Mouse (Mus musculus) neural tube, embryonic 11.5 days (tissue): ENCODE measurements around the gene Nudt3. TPM values are rescaled to one million over a fixed set of nuclear protein-coding genes. Genes with fewer than 3 reads are reported as not detected.

Experiments used
- ATAC-seq: fragments of 200-750 bp; cut with Nextera tagmentation; 2 replicates; pipeline ENCODE4 v1.8.0; 2017; ENCODE audit warnings: moderate number of reproducible peaks, mild to moderate bottlenecking, moderate TSS enrichment, moderate library complexity; ENCODE audit not compliant: insufficient read depth, low FRiP score, low TSS enrichment
- DNase-seq: peaks from one replicate; pipeline ENCODE4 v3.0.0-alpha.2; 2015; ENCODE audit warnings: low spot score
- H3K27ac ChIP-seq: fragments of 300-500 bp; sonication (generic); 2 replicates; pipeline ENCODE4 v1.5.1; 2014; ENCODE audit warnings: low read depth, mild to moderate bottlenecking, low read length
- H3K27me3 ChIP-seq: fragments of 300-500 bp; sonication (generic); 2 replicates; pipeline ENCODE4 v1.6.1; 2014; ENCODE audit warnings: mild to moderate bottlenecking, low read length, mixed read lengths; ENCODE audit not compliant: control insufficient read depth, insufficient read depth
- H3K36me3 ChIP-seq: fragments of 300-500 bp; sonication (generic); 2 replicates; pipeline ENCODE4 v1.6.1; 2014; ENCODE audit warnings: mild to moderate bottlenecking, low read length, moderate library complexity, mixed read lengths; ENCODE audit not compliant: control insufficient read depth, insufficient read depth
- H3K4me1 ChIP-seq: fragments of 300-500 bp; sonication (generic); 2 replicates; pipeline ENCODE4 v1.6.1; 2014; ENCODE audit warnings: low read length, mixed read lengths; ENCODE audit not compliant: control insufficient read depth, insufficient read depth
- H3K4me2 ChIP-seq: fragments of 300-500 bp; sonication (generic); 2 replicates; pipeline ENCODE4 v1.6.1; 2014; ENCODE audit warnings: low read depth, mild to moderate bottlenecking, moderate library complexity
- H3K4me3 ChIP-seq: fragments of 300-500 bp; sonication (generic); 2 replicates; pipeline ENCODE4 v1.5.1; 2014; ENCODE audit warnings: low read depth, low read length
- H3K9ac ChIP-seq: fragments of 300-500 bp; sonication (generic); 2 replicates; pipeline ENCODE4 v1.6.1; 2014; ENCODE audit warnings: mild to moderate bottlenecking, low read length
- H3K9me3 ChIP-seq: fragments of 300-500 bp; sonication (generic); 2 replicates; pipeline ENCODE4 v1.6.1; 2016; ENCODE audit warnings: low read length; ENCODE audit not compliant: control insufficient read depth
- WGBS: fragments of 180-500 bp; shearing (Covaris S2); extraction: QIAGEN DNeasy Blood & Tissue Kit; methylation state at CpG from one replicate; pipeline ENCODE4 v1.1.7; 2014; 5-methylcytosine and 5-hydroxymethylcytosine counted together
- polyA plus RNA-seq: library from polyadenylated mRNA; unstranded; fragments of >200 nt; fragmentation: Nextera tagmentation; extraction: Ambion mirVana; gene quantifications from 2 replicates; pipeline ENCODE4 v1.2.1, GENCODE M21; 2014

The Nudt3 gene
- polyA plus RNA-seq, 1 experiment from 2014 or later = 41.8 TPM

DNA sequence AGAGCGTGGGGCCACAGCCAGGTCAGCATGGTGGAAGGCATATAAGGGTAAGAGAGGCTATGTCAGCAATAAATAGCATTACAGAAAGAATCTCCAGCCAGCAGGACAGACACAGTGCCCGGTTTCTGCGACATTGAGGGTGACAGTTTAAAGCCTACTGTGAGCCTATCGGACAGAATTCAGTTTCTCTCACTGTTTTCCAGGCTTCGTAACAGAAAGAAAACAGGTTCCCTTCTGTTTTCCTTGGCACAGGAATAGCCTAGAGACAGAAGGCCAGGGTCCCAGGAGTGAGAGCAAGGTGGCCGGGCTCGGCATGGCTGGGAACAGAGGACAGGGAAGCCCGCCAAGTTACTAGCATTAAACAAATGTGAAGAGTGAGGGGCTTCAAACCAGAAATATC lies 43.5 kb downstream of the Nudt3 start:
- no peak for ATAC-seq
- no peaks in the 10 kb centered on the region for H3K9me3 ChIP-seq
- H3K27ac ChIP-seq = no peak overlapping the region
- H3K27me3 ChIP-seq = no peaks in the 10 kb centered on the region
- no peak overlapping the region for H3K4me2 ChIP-seq
- no peak for DNase-seq
- H3K4me1 ChIP-seq = no peaks in the 10 kb centered on the region
- H3K9ac ChIP-seq = no peak overlapping the region
- 96% methylated on average over 8 of the region's 8 CpGs for WGBS
- no peak overlapping the region for H3K4me3 ChIP-seq
- peaks cover 13% of the 10 kb centered on the region for H3K36me3 ChIP-seq

DNA sequence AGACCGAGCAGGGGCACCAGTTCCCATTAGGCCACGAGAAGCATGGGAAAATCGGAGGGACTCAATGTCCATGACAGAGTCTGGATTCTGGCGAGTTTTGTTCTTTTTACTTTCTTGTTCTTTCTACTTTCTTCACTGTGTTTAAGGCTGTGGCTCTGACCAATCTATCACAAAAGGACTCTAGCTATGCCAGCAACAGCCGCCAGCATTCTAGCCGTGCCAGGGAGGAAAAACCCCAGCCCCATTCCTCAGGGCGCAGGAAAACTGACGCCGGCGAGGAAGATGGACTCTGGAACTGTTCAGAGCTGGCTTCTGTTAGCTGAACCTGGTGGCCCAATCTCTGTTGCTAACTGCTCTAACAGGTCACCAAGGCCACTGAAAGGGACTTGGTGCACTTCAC lies 44.8 kb downstream of the Nudt3 start:
- Histone ChIP-seq H3K4me3 (no peak overlapping the region), H3K9me3 (no peaks in the 10 kb centered on the region), H3K9ac (no peak overlapping the region), H3K4me2 (no peak overlapping the region), H3K27ac (no peak overlapping the region), H3K27me3 (no peaks in the 10 kb centered on the region), H3K4me1 (no peaks in the 10 kb centered on the region), H3K36me3 (peaks cover 13% of the 10 kb centered on the region)
- WGBS = 96% methylated on average over 10 of the region's 10 CpGs
- no peak for ATAC-seq
- DNase-seq = no peak

DNA sequence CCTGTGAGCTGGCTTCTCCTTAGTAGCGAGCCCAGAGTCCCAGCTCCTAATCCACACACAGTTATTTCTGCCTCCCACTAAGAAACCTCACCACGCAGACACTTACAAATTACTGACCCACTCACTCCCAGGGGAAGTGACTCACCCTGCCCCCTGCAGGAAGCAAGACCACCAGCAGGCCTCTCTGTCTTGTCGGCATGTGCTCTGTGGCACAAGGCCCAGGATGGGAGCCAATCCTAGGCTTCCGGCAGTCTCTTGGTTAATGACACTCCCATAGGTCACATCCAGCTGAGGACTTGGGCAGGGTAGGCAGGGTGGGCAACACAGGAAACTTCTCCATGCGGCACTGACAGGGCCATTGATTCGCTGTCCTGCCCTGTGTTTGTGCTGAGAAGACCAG lies 45.8 kb downstream of the Nudt3 start:
- Histone ChIP-seq H3K4me3 (no peak overlapping the region), H3K27me3 (no peaks in the 10 kb centered on the region), H3K27ac (no peak overlapping the region), H3K9me3 (no peaks in the 10 kb centered on the region), H3K9ac (no peak overlapping the region), H3K36me3 (peaks cover 13% of the 10 kb centered on the region), H3K4me2 (no peak overlapping the region), H3K4me1 (no peaks in the 10 kb centered on the region)
- DNase-seq (no peak), ATAC-seq (no peak)
- WGBS = 79% methylated on average over 6 of the region's 6 CpGs

DNA sequence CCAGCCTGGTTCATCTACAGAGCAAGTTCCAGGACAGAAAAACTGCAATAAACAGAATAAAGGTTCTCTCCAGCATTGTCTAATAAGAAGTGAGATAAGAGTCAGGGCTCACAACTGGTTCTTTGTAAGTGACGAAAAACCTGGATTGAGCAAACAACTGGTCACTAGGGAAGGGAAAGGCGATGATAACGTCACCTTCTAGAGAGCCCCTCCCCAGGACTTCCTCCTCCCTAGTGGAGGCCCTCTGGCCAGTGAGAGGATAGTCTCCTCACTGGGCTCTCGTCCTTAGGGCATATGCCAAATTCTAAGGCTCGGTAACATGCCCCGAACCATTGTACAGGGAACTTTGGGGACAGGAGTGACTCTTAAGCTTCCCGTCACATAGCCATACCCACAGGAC lies 47.2 kb downstream of the Nudt3 start:
- H3K4me3 ChIP-seq = no peak overlapping the region
- ATAC-seq (no peak), DNase-seq (no peak)
- no peaks in the 10 kb centered on the region for H3K27me3 ChIP-seq
- no peak overlapping the region for H3K27ac ChIP-seq
- H3K4me1 ChIP-seq = no peaks in the 10 kb centered on the region
- peaks cover 10% of the 10 kb centered on the region for H3K36me3 ChIP-seq
- no peak overlapping the region for H3K9ac ChIP-seq
- no peaks in the 10 kb centered on the region for H3K9me3 ChIP-seq
- H3K4me2 ChIP-seq = no peak overlapping the region
- WGBS = 82% methylated on average over 7 of the region's 7 CpGs

DNA sequence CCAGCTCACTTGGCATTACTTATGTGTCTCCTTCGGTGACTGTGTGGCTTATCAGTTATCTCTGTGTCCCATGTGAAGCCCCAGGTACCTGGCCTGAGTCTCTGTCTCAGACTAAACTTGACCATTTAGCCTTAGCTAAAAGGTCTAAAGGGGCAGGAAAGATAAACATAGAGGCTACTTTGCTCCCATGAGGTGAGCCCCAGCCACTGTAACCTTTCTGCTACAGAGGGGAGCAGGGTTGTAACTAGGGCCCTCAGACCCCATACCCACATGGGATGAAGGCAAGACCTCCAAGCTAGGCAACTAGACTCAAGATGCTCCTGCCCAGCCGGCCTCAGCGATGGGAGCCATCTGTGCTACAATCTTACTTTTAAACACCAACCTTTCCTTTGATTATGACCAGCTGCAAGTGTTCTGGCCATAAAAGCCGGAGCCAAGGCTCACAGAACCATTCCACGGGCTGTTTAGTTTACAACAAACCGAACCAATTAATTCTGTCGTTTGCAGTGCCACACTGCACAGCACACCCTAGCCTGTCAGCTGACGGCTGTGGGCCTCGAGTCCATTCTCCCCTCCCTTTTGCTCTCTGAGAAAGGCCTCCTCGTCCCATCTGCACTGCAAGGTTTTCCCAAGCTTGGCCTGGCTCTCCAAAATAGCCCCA lies 48.0 kb downstream of the Nudt3 start:
- no peak overlapping the region for H3K4me3 ChIP-seq
- no peak overlapping the region for H3K27ac ChIP-seq
- H3K4me2 ChIP-seq = no peak overlapping the region
- no peaks in the 10 kb centered on the region for H3K27me3 ChIP-seq
- H3K9me3 ChIP-seq = no peaks in the 10 kb centered on the region
- no peak for DNase-seq
- ATAC-seq = no peak
- 58% methylated on average over 10 of the region's 10 CpGs for WGBS
- no peak overlapping the region for H3K9ac ChIP-seq
- H3K36me3 ChIP-seq = peaks cover 7% of the 10 kb centered on the region
- no peaks in the 10 kb centered on the region for H3K4me1 ChIP-seq

DNA sequence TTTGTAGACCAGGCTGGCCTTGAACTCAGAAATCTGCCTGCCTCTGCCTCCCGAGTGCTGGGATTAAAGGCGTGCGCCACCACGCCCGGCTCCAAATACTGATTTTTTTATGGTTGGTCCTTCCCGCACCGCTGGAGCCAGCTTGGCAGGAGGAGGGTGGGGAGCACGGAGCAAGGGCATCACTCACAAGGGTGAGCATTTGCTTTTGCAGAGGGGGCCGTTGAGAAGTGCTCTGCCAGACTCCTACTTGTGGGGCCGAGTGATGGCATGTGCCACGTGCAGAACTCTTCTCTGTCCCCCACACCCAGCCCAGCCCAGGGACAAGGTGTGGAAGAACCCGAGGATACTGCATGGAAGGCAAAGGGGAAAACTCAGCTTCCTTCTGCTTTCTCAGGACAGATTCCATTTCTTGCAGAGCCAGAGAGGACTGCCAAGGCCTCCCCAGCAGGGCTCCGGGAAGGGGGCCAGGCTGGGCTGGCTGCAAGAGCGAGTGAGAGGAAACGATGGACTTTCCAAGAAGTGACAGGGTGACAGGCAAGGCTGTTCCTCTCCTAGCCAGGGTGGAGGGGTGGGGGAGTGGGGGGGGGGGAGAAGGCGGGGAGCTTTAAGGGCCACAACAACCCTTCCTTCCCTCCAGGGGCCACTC lies 48.7 kb downstream of the Nudt3 start:
- Histone ChIP-seq H3K27me3 (no peaks in the 10 kb centered on the region), H3K9me3 (no peaks in the 10 kb centered on the region), H3K36me3 (peaks cover 3% of the 10 kb centered on the region), H3K27ac (no peak overlapping the region), H3K9ac (no peak overlapping the region), H3K4me2 (no peak overlapping the region), H3K4me3 (no peak overlapping the region), H3K4me1 (no peaks in the 10 kb centered on the region)
- 94% methylated on average over 15 of the region's 16 CpGs for WGBS
- no peak for DNase-seq
- no peak for ATAC-seq

DNA sequence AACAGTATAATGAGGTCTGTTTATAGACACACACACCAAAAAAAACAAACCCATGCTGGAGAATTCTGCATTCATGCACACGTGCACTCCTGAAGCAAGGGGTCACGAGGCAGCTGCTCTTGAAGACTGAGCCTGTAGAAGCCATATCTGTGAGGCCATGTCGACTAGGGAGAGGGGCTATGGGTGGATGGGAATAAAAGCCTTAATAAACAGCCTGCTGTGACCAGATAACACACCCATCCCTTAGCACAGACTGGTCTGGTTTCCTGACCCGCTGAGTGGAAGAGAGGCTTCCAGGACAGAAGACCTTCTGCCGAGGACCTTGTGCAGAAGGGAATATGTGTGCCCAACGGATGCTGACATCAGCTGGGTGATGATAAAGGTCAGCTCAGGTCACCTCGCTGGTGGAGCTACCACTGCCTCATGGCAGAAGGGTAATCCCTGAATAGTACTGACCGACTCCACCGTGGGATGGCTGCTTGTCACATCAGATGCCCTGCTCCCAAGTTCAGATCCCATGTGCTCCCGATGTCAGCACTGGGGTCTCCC lies 49.4 kb downstream of the Nudt3 start:
- H3K4me1 ChIP-seq = no peaks in the 10 kb centered on the region
- no peak for DNase-seq

DNA sequence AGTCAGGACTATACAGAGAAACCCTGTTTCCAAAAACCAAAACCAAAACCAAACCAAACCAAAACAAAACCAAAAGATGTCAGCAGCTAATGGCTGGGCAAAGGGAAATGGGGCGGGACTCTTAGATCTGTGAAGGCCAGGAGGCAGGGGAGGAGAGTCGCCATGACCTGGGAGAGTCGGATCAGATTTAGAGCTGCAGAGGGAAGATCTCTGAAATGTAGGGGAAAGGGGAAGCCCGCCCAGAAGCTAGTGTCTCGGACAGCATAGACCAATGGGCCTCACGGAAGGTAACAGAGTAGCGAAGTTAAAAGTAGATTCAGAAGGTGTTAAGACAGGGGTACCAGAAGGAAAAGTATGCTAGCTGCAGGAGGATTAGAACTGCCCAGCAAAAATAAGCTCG lies 52.0 kb downstream of the Nudt3 start:
- Histone ChIP-seq H3K9me3 (no peaks in the 10 kb centered on the region), H3K4me1 (peaks cover 2% of the 10 kb centered on the region; the same call in 1 of the 2 replicates), H3K27ac (no peak overlapping the region), H3K36me3 (no peaks in the 10 kb centered on the region; the same call in 1 of the 2 replicates), H3K27me3 (no peaks in the 10 kb centered on the region), H3K4me3 (no peak overlapping the region), H3K4me2 (no peak overlapping the region), H3K9ac (no peak overlapping the region)
- ATAC-seq = no peak
- DNase-seq = no peak
- 88% methylated on average over 7 of the region's 8 CpGs for WGBS

More for the DNA sequence above, 49.4 kb downstream of the Nudt3 start:
- H3K9ac ChIP-seq = no peak overlapping the region
- no peak for ATAC-seq
- no peak overlapping the region for H3K27ac ChIP-seq
- H3K4me3 ChIP-seq = no peak overlapping the region
- H3K36me3 ChIP-seq = peaks cover 2% of the 10 kb centered on the region; the same call in 1 of the 2 replicates
- no peaks in the 10 kb centered on the region for H3K27me3 ChIP-seq
- WGBS = 87% methylated on average over 10 of the region's 10 CpGs
- H3K4me2 ChIP-seq = no peak overlapping the region
- no peaks in the 10 kb centered on the region for H3K9me3 ChIP-seq

DNA sequence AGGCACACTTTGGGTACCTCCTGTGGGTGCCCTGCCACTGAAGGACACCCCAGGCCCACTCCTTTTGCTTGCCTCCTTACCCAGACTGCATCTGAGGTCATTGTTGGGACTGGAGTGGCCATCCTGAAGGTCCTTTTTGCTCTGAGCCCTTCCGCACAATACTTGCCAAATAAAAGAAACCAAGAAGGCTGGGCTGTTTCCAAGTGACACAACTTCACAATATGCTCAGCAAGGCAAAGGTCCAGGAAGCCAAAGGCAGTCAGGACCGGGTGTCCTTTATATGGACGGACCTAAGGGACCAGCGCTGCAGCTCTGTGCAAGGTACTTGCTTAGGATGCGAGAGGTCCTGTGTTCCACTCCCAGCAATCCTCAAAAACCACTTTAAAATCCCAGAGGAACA lies 55.1 kb downstream of the Nudt3 start:
- Histone ChIP-seq H3K4me1 (peaks cover 13% of the 10 kb centered on the region), H3K36me3 (no peaks in the 10 kb centered on the region), H3K27ac (no peak overlapping the region), H3K9ac (no peak overlapping the region), H3K27me3 (no peaks in the 10 kb centered on the region), H3K9me3 (no peaks in the 10 kb centered on the region), H3K4me2 (no peak overlapping the region), H3K4me3 (no peak overlapping the region)
- ATAC-seq (no peak), DNase-seq (no peak)
- WGBS = 93% methylated on average over 5 of the region's 5 CpGs
